ENCODE assay signal across 9 mouse cellular contexts in the genomic region with DNA sequence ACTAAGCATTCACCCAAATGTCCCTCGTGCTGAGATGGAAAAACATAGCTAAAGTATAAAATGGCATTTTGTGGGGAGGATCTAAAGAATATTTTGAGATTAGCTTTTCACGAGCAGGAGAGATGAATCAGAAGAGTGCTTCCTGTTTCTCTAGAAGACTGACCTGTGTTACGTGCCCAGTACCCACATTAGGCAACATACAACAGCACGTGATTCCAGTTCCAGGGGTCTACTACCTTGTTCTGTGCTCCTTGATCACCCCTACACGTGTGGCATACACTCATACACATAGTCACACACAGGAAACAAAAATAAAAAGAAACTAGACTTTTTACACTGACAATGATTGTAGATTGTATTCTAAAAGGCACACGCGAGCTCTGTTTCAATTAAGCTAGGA. TPM values are rescaled to one million over a fixed set of nuclear protein-coding genes. Genes with fewer than 3 reads are reported as not detected.
DNase-seq lines count a peak whose midpoint lies in the region; ATAC-seq lines count a peak whose summit lies in the region.
"Had no signal": no experiment of that assay in that cellular context is flagged by ENCODE, and none has a peak within 500 bp of the region (broad histone marks: within the 10 kb centered on the region; RNA-seq: fewer than 3 reads in every experiment).

No protein-coding gene starts in this region.

- peaks cover 11% of the 10 kb centered on the region for H3K36me3 ChIP-seq in kidney, embryonic 16.5 days (ENCODE audit: insufficient read depth, low read length)
- H3K36me3 ChIP-seq in embryonic facial prominence, embryonic 12.5 days = peaks cover 13% of the 10 kb centered on the region
- H3K36me3 ChIP-seq in intestine, embryonic 14.5 days (ENCODE audit: control insufficient read depth, insufficient read depth, low read length) = peaks cover 15% of the 10 kb centered on the region
- H3K36me3 ChIP-seq in midbrain, embryonic 16.5 days (ENCODE audit: control insufficient read depth, insufficient read depth, low read length) = peaks cover 8% of the 10 kb centered on the region

- no peak overlapping the region for H3K4me3 ChIP-seq in kidney, embryonic 16.5 days (ENCODE audit: low read length)
- no peak overlapping the region for H3K4me3 ChIP-seq in embryonic facial prominence, embryonic 12.5 days
- peak overlapping the region; percentile 87; the same call in 1 of the 2 replicates for H3K4me3 ChIP-seq in intestine, embryonic 14.5 days (ENCODE audit: low read depth, low read length)
- H3K4me3 ChIP-seq in midbrain, embryonic 16.5 days (ENCODE audit: low read depth, low read length) = no peak overlapping the region

- no peak overlapping the region for H3K9ac ChIP-seq in kidney, embryonic 16.5 days (replicated peaks; ENCODE audit: low read length)
- no peak overlapping the region for H3K9ac ChIP-seq in embryonic facial prominence, embryonic 12.5 days
- H3K9ac ChIP-seq in intestine, embryonic 14.5 days (ENCODE audit: low read length) = no peak overlapping the region
- H3K9ac ChIP-seq in midbrain, embryonic 16.5 days (ENCODE audit: low read depth, low read length) = no peak overlapping the region

- no peaks in the 10 kb centered on the region for H3K27me3 ChIP-seq in kidney, embryonic 16.5 days (ENCODE audit: insufficient read depth, low read length)
- no peaks in the 10 kb centered on the region for H3K27me3 ChIP-seq in embryonic facial prominence, embryonic 12.5 days
- H3K27me3 ChIP-seq in intestine, embryonic 14.5 days (replicated peaks; ENCODE audit: control insufficient read depth, insufficient read depth, low read length) = no peaks in the 10 kb centered on the region
- no peaks in the 10 kb centered on the region for H3K27me3 ChIP-seq in midbrain, embryonic 16.5 days (ENCODE audit: control insufficient read depth, insufficient read depth, low read depth, low read length)

- H3K4me1 ChIP-seq in kidney, embryonic 16.5 days (ENCODE audit: insufficient read depth, low read length) = peaks cover 14% of the 10 kb centered on the region
- peaks cover 14% of the 10 kb centered on the region for H3K4me1 ChIP-seq in embryonic facial prominence, embryonic 12.5 days
- H3K4me1 ChIP-seq in intestine, embryonic 14.5 days (replicated peaks; ENCODE audit: control insufficient read depth, insufficient read depth, low read length) = peaks cover 12% of the 10 kb centered on the region
- peaks cover 18% of the 10 kb centered on the region for H3K4me1 ChIP-seq in midbrain, embryonic 16.5 days (ENCODE audit: control insufficient read depth, insufficient read depth, low read length)

- peak overlapping the region; percentile 96 for H3K4me2 ChIP-seq in kidney, embryonic 16.5 days (replicated peaks; ENCODE audit: low read depth, low read length)
- H3K4me2 ChIP-seq in embryonic facial prominence, embryonic 12.5 days (replicated peaks) = peak overlapping the region; percentile 99
- H3K4me2 ChIP-seq in intestine, embryonic 14.5 days (ENCODE audit: low read length) = peak overlapping the region; percentile 75
- peak overlapping the region; percentile 94 for H3K4me2 ChIP-seq in midbrain, embryonic 16.5 days (ENCODE audit: low read length)

- WGBS in kidney, embryonic 16.5 days = 79% methylated on average over 7 of the region's 7 CpGs
- WGBS in embryonic facial prominence, embryonic 12.5 days = 77% methylated on average over 7 of the region's 7 CpGs
- WGBS in intestine, embryonic 14.5 days = 82% methylated on average over 7 of the region's 7 CpGs
- WGBS in midbrain, embryonic 16.5 days = 77% methylated on average over 7 of the region's 7 CpGs

- H3K9me3 ChIP-seq in kidney, embryonic 16.5 days (ENCODE audit: low read length) = no peaks in the 10 kb centered on the region
- no peaks in the 10 kb centered on the region for H3K9me3 ChIP-seq in embryonic facial prominence, embryonic 12.5 days
- no peaks in the 10 kb centered on the region for H3K9me3 ChIP-seq in intestine, embryonic 14.5 days (ENCODE audit: control insufficient read depth, low read length)
- H3K9me3 ChIP-seq in midbrain, embryonic 16.5 days (replicated peaks; ENCODE audit: control insufficient read depth, low read length, poor library complexity, severe bottlenecking) = no peaks in the 10 kb centered on the region

- no peak for DNase-seq in kidney, postnatal 14 days
- no peak for DNase-seq in intestine, embryonic 14.5 days (ENCODE audit: low spot score)
- no peak for DNase-seq in frontal cortex, adult 2 months (ENCODE audit: extremely low spot score in 1 of 2, low spot score in 1 of 2)
- DNase-seq in cerebellum, adult 9-11 months = no peak
- DNase-seq: cerebellum, adult 18-20 months had no signal

- H3K27ac ChIP-seq in kidney, embryonic 16.5 days (ENCODE audit: low read length) = no peak overlapping the region
- H3K27ac ChIP-seq in embryonic facial prominence, embryonic 12.5 days = no peak overlapping the region
- no peak overlapping the region for H3K27ac ChIP-seq in intestine, embryonic 14.5 days (ENCODE audit: low read depth)
- H3K27ac ChIP-seq in midbrain, embryonic 16.5 days (ENCODE audit: low read length) = no peak overlapping the region

- ATAC-seq in kidney, embryonic 16.5 days (ENCODE audit: low FRiP score, low TSS enrichment) = no peak
- no peak for ATAC-seq in embryonic facial prominence, embryonic 12.5 days (ENCODE audit: insufficient number of reproducible peaks, insufficient read depth, low FRiP score, low TSS enrichment)
- ATAC-seq in intestine, embryonic 14.5 days (replicated peaks; ENCODE audit: low FRiP score, low TSS enrichment, low read depth) = no peak
- no peak for ATAC-seq in midbrain, embryonic 16.5 days
- ATAC-seq in activated CD4-positive, CD25-positive, alpha-beta regulatory T cell, adult 4 months = no peak

RNA-seq across cellular contexts. Expression of gene Zkscan14, which starts 1.3 kb away (rescaled TPM):
- polyA plus RNA-seq in kidney, embryonic 16.5 days (2015; fragmentation: Nextera tagmentation; extraction: Ambion mirVana) = 11.4 and 11.6 TPM in 2 replicates
- polyA plus RNA-seq in embryonic facial prominence, embryonic 12.5 days (2016; fragmentation: Nextera tagmentation; extraction: Ambion mirVana) = 9.4 and 9.5 TPM in 2 replicates
- polyA plus RNA-seq in intestine, embryonic 14.5 days (2014; fragmentation: Nextera tagmentation; extraction: Ambion mirVana) = 8.5 and 9.1 TPM in 2 replicates
- 14.9 and 15.1 TPM in 2 replicates for polyA plus RNA-seq in midbrain, embryonic 16.5 days (2015; fragmentation: Nextera tagmentation; extraction: Ambion mirVana)
- 6.6 and 8.5 TPM in 2 replicates for polyA plus RNA-seq in frontal cortex, adult 2 months (2012; rRNA removed)
- 10 to 100 TPM; 16.7 to 20.3 TPM for polyA plus RNA-seq in activated CD4-positive, CD25-positive, alpha-beta regulatory T cell, adult 4 months (2017; shearing (Covaris generic))

RNA-seq across cellular contexts. Expression of gene Zkscan5, which starts 4.0 kb away (rescaled TPM):
- 16.2 and 17.2 TPM in 2 replicates for polyA plus RNA-seq in kidney, embryonic 16.5 days (2015; fragmentation: Nextera tagmentation; extraction: Ambion mirVana)
- 19.5 and 20.3 TPM in 2 replicates for polyA plus RNA-seq in embryonic facial prominence, embryonic 12.5 days (2016; fragmentation: Nextera tagmentation; extraction: Ambion mirVana)
- polyA plus RNA-seq in intestine, embryonic 14.5 days (2014; fragmentation: Nextera tagmentation; extraction: Ambion mirVana) = 13.1 and 13.6 TPM in 2 replicates
- 14.6 and 16.1 TPM in 2 replicates for polyA plus RNA-seq in midbrain, embryonic 16.5 days (2015; fragmentation: Nextera tagmentation; extraction: Ambion mirVana)
- 9.5 and 9.7 TPM in 2 replicates for polyA plus RNA-seq in frontal cortex, adult 2 months (2012; rRNA removed)
- 1 to 10 TPM; 4.8 to 6.0 TPM for polyA plus RNA-seq in activated CD4-positive, CD25-positive, alpha-beta regulatory T cell, adult 4 months (2017; shearing (Covaris generic))

RNA-seq across cellular contexts. Expression of gene Atp5j2, which starts 8.5 kb away (rescaled TPM):
- polyA plus RNA-seq in kidney, embryonic 16.5 days (2015; fragmentation: Nextera tagmentation; extraction: Ambion mirVana) = 679 and 701 TPM in 2 replicates
- 539 and 600 TPM in 2 replicates for polyA plus RNA-seq in embryonic facial prominence, embryonic 12.5 days (2016; fragmentation: Nextera tagmentation; extraction: Ambion mirVana)
- 681 and 724 TPM in 2 replicates for polyA plus RNA-seq in intestine, embryonic 14.5 days (2014; fragmentation: Nextera tagmentation; extraction: Ambion mirVana)
- polyA plus RNA-seq in midbrain, embryonic 16.5 days (2015; fragmentation: Nextera tagmentation; extraction: Ambion mirVana) = 597 and 600 TPM in 2 replicates
- polyA plus RNA-seq in frontal cortex, adult 2 months (2012; rRNA removed) = 324 and 327 TPM in 2 replicates
- polyA plus RNA-seq in activated CD4-positive, CD25-positive, alpha-beta regulatory T cell, adult 4 months (2017; shearing (Covaris generic)) = 100 to 1,000 TPM; 418 to 445 TPM

RNA-seq across cellular contexts. Expression of gene Zfp655, which starts 31.1 kb away (rescaled TPM):
- polyA plus RNA-seq in kidney, embryonic 16.5 days (2015; fragmentation: Nextera tagmentation; extraction: Ambion mirVana) = 35.3 and 36.0 TPM in 2 replicates
- polyA plus RNA-seq in embryonic facial prominence, embryonic 12.5 days (2016; fragmentation: Nextera tagmentation; extraction: Ambion mirVana) = 36.6 and 39.6 TPM in 2 replicates
- polyA plus RNA-seq in intestine, embryonic 14.5 days (2014; fragmentation: Nextera tagmentation; extraction: Ambion mirVana) = 35.9 and 42.2 TPM in 2 replicates
- 32.9 and 37.8 TPM in 2 replicates for polyA plus RNA-seq in midbrain, embryonic 16.5 days (2015; fragmentation: Nextera tagmentation; extraction: Ambion mirVana)
- 20.8 and 20.9 TPM in 2 replicates for polyA plus RNA-seq in frontal cortex, adult 2 months (2012; rRNA removed)
- 10 to 100 TPM; 59.5 to 61.1 TPM for polyA plus RNA-seq in activated CD4-positive, CD25-positive, alpha-beta regulatory T cell, adult 4 months (2017; shearing (Covaris generic))

RNA-seq across cellular contexts. Expression of gene Cpsf4, which starts 33.4 kb away (rescaled TPM):
- 56.2 and 59.5 TPM in 2 replicates for polyA plus RNA-seq in kidney, embryonic 16.5 days (2015; fragmentation: Nextera tagmentation; extraction: Ambion mirVana)
- 62.8 and 65.2 TPM in 2 replicates for polyA plus RNA-seq in embryonic facial prominence, embryonic 12.5 days (2016; fragmentation: Nextera tagmentation; extraction: Ambion mirVana)
- polyA plus RNA-seq in intestine, embryonic 14.5 days (2014; fragmentation: Nextera tagmentation; extraction: Ambion mirVana) = 29.6 and 32.0 TPM in 2 replicates
- polyA plus RNA-seq in midbrain, embryonic 16.5 days (2015; fragmentation: Nextera tagmentation; extraction: Ambion mirVana) = 52.4 and 52.5 TPM in 2 replicates
- polyA plus RNA-seq in frontal cortex, adult 2 months (2012; rRNA removed) = 51.7 and 57.8 TPM in 2 replicates
- polyA plus RNA-seq in activated CD4-positive, CD25-positive, alpha-beta regulatory T cell, adult 4 months (2017; shearing (Covaris generic)) = 10 to 100 TPM; 13.7 to 17.7 TPM
